Mouse (Mus musculus) ES-E14 (cell line): ENCODE data around the gene Ccnj.

Experiments used
- MAFK ChIP-seq: IDR thresholded peaks from 2 replicates; pipeline ENCODE4 v1.6.1; 2014; ENCODE audit warnings: mild to moderate bottlenecking, low read depth, low read length, inconsistent platforms; ENCODE audit not compliant: insufficient read depth
- ZNF384 ChIP-seq: IDR thresholded peaks from 2 replicates; pipeline ENCODE4 v1.6.1; 2012; ENCODE audit warnings: low read depth, low read length, inconsistent platforms

- no peak for TF ChIP-seq MAFK
- no peak for TF ChIP-seq ZNF384
Observed at GRCm38 (mm10) chr19:40815645-40816183, 15.4 kb upstream of the Ccnj start.
